Mouse (Mus musculus): Measurements from ENCODE around the gene Hnf4a. TPM values are rescaled to one million over a fixed set of nuclear protein-coding genes. Genes with fewer than 3 reads are reported as not detected.
A peak's percentile ranks its signal among the peaks of the same experiment; 100 is the strongest.

Hnf4a gene
- polyA plus RNA-seq, 1 experiment from 2014 or later: 27.5 TPM

- peaks cover 6% of the 10 kb centered on the region; the same call in 1 of the 2 replicates for H3K27me3 ChIP-seq (ENCODE audit: insufficient read depth, low read length)
- TF ChIP-seq CTCF (IDR thresholded peaks at IDR 0.05; ENCODE audit: low read depth): no peak
- TF ChIP-seq EP300 (IDR thresholded peaks at IDR 0.05; ENCODE audit: low read depth): no peak
- WGBS (ENCODE audit: insufficient replicate concordance): 68% methylated on average over 11 of the region's 11 CpGs
Measured at GRCm38 (mm10) chr2:163462801-163463200, 43.8 kb upstream of the Hnf4a start.

GRCm38 (mm10) chr2:163463251-163463769 lies 43.3 kb upstream of the Hnf4a start:
- H3K4me2 ChIP-seq (ENCODE audit: low read depth, low read length): no peak overlapping the region
- TF ChIP-seq EP300 (IDR thresholded peaks at IDR 0.05; ENCODE audit: low read depth) (no peak), CTCF (IDR thresholded peaks at IDR 0.05; ENCODE audit: low read depth) (no peak)
- H3K4me3 ChIP-seq (ENCODE audit: low read depth, low read length): no peak overlapping the region
- WGBS (ENCODE audit: insufficient replicate concordance): 54% methylated on average over 10 of the region's 10 CpGs
- no peaks in the 10 kb centered on the region for H3K9me3 ChIP-seq (ENCODE audit: low read length)
- no peaks in the 10 kb centered on the region for H3K4me1 ChIP-seq (ENCODE audit: insufficient read depth)
- no peak overlapping the region for H3K27ac ChIP-seq (ENCODE audit: low read depth)
- peaks cover 4% of the 10 kb centered on the region; the same call in 1 of the 2 replicates for H3K27me3 ChIP-seq (ENCODE audit: insufficient read depth, low read length)
- ATAC-seq (0 out of 2 replicates have a peak, but pooled peaks have one; percentile 26), DNase-seq (no peak)
- H3K36me3 ChIP-seq (replicated peaks; ENCODE audit: insufficient read depth, low read length): peaks cover 5% of the 10 kb centered on the region; the same call in 1 of the 2 replicates
- no peak overlapping the region for H3K9ac ChIP-seq (replicated peaks)

More at GRCm38 (mm10) chr2:163462801-163463200, 43.8 kb upstream of the Hnf4a start:
- Histone ChIP-seq H3K4me2 (ENCODE audit: low read depth, low read length) (no peak overlapping the region), H3K9me3 (ENCODE audit: low read length) (no peaks in the 10 kb centered on the region), H3K36me3 (replicated peaks; ENCODE audit: insufficient read depth, low read length) (peaks cover 1% of the 10 kb centered on the region; the same call in 1 of the 2 replicates), H3K27ac (ENCODE audit: low read depth) (no peak overlapping the region), H3K9ac (replicated peaks) (no peak overlapping the region), H3K4me3 (ENCODE audit: low read depth, low read length) (no peak overlapping the region), H3K4me1 (ENCODE audit: insufficient read depth) (no peaks in the 10 kb centered on the region)
- no peak for DNase-seq
- ATAC-seq: no peak

DNA sequence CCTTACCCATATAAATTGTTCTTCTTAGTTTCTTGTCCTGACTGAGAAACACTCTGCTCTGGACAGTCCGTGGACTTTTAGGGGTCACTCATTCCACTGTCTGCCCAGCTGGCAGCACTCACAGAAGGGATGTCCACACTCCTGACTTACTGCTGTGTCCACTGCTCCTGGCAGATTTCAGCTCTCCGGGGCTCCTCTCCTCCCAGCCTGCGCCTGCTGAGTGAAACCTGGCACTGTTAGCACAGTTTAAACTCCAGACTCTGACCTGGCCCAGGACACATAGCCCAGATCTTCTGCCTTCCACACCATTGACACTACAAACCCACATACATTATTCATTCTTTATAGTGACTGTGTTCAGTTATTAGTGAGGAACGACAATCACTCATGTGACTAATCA lies 42.6 kb upstream of the Hnf4a start:
- no peak overlapping the region for H3K9ac ChIP-seq (replicated peaks)
- TF ChIP-seq EP300 (IDR thresholded peaks at IDR 0.05; ENCODE audit: low read depth) (no peak), CTCF (IDR thresholded peaks at IDR 0.05; ENCODE audit: low read depth) (no peak)
- no peaks in the 10 kb centered on the region for H3K27me3 ChIP-seq (ENCODE audit: insufficient read depth, low read length)
- ATAC-seq: 0 out of 2 replicates have a peak, but pooled peaks have one; percentile 21
- 67% methylated on average over 4 of the region's 4 CpGs for WGBS (ENCODE audit: insufficient replicate concordance)
- no peaks in the 10 kb centered on the region for H3K9me3 ChIP-seq (ENCODE audit: low read length)
- DNase-seq: no peak
- no peak overlapping the region for H3K4me2 ChIP-seq (ENCODE audit: low read depth, low read length)
- H3K27ac ChIP-seq (ENCODE audit: low read depth): no peak overlapping the region
- no peak overlapping the region for H3K4me3 ChIP-seq (ENCODE audit: low read depth, low read length)
- H3K4me1 ChIP-seq (ENCODE audit: insufficient read depth): no peaks in the 10 kb centered on the region
- peaks cover 6% of the 10 kb centered on the region; the same call in 1 of the 2 replicates for H3K36me3 ChIP-seq (replicated peaks; ENCODE audit: insufficient read depth, low read length)

- TF ChIP-seq CTCF (IDR thresholded peaks at IDR 0.05; ENCODE audit: low read depth) (no peak), EP300 (IDR thresholded peaks at IDR 0.05; ENCODE audit: low read depth) (no peak)
- no peaks in the 10 kb centered on the region for H3K4me1 ChIP-seq (ENCODE audit: insufficient read depth)
- DNase-seq (no peak), ATAC-seq (no peak)
- no peak overlapping the region for H3K4me3 ChIP-seq (ENCODE audit: low read depth, low read length)
- H3K9ac ChIP-seq (replicated peaks): no peak overlapping the region
- H3K27ac ChIP-seq (ENCODE audit: low read depth): no peak overlapping the region
- H3K9me3 ChIP-seq (ENCODE audit: low read length): no peaks in the 10 kb centered on the region
- no peak overlapping the region for H3K4me2 ChIP-seq (ENCODE audit: low read depth, low read length)
- H3K27me3 ChIP-seq (ENCODE audit: insufficient read depth, low read length): no peaks in the 10 kb centered on the region
- WGBS (ENCODE audit: insufficient replicate concordance): 69% methylated on average over 6 of the region's 6 CpGs
- peaks cover 8% of the 10 kb centered on the region for H3K36me3 ChIP-seq (replicated peaks; ENCODE audit: insufficient read depth, low read length)
Measured at GRCm38 (mm10) chr2:163464562-163464961, 42.0 kb upstream of the Hnf4a start.

DNA sequence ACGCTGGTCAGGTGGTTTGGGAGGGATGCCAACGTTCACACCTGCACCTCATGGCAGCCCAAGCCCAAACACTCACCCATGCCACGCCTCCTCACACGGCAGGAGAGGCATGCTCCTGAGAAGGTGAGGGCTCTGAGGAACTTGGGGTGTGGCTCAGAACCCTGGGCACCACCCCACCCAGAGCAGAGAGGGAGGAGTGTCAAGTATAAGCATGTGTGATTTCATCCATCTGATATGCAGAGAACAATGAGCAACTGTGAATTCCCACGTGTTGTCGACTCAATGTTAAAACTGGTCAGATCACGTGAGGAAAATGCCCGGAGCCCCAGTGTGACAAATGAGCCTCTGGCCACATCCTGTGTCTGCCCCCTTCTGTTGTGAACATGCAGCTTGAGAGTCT lies 39.8 kb upstream of the Hnf4a start:
- Histone ChIP-seq H3K4me3 (ENCODE audit: low read depth, low read length) (no peak overlapping the region), H3K4me2 (ENCODE audit: low read depth, low read length) (no peak overlapping the region), H3K27me3 (ENCODE audit: insufficient read depth, low read length) (no peaks in the 10 kb centered on the region), H3K4me1 (ENCODE audit: insufficient read depth) (peaks cover 7% of the 10 kb centered on the region; the same call in 1 of the 2 replicates), H3K27ac (ENCODE audit: low read depth) (no peak overlapping the region), H3K36me3 (replicated peaks; ENCODE audit: insufficient read depth, low read length) (peaks cover 11% of the 10 kb centered on the region), H3K9ac (replicated peaks) (no peak overlapping the region), H3K9me3 (ENCODE audit: low read length) (no peaks in the 10 kb centered on the region)
- ATAC-seq: no peak
- no peak for TF ChIP-seq CTCF (IDR thresholded peaks at IDR 0.05; ENCODE audit: low read depth)
- no peak for TF ChIP-seq EP300 (IDR thresholded peaks at IDR 0.05; ENCODE audit: low read depth)
- DNase-seq: no peak
- WGBS (ENCODE audit: insufficient replicate concordance): 63% methylated on average over 8 of the region's 8 CpGs

GRCm38 (mm10) chr2:163467585-163467984 lies 39.0 kb upstream of the Hnf4a start:
- no peak overlapping the region for H3K4me2 ChIP-seq (ENCODE audit: low read depth, low read length)
- H3K27me3 ChIP-seq (ENCODE audit: insufficient read depth, low read length): no peaks in the 10 kb centered on the region
- H3K36me3 ChIP-seq (replicated peaks; ENCODE audit: insufficient read depth, low read length): peaks cover 11% of the 10 kb centered on the region
- WGBS (ENCODE audit: insufficient replicate concordance): 81% methylated on average over 6 of the region's 6 CpGs
- no peak overlapping the region for H3K4me3 ChIP-seq (ENCODE audit: low read depth, low read length)
- ATAC-seq: no peak
- H3K4me1 ChIP-seq (ENCODE audit: insufficient read depth): peaks cover 7% of the 10 kb centered on the region; the same call in 1 of the 2 replicates
- H3K9ac ChIP-seq (replicated peaks): no peak overlapping the region
- H3K9me3 ChIP-seq (ENCODE audit: low read length): no peaks in the 10 kb centered on the region
- no peak for DNase-seq
- H3K27ac ChIP-seq (ENCODE audit: low read depth): no peak overlapping the region
- TF ChIP-seq EP300 (IDR thresholded peaks at IDR 0.05; ENCODE audit: low read depth) (no peak), CTCF (IDR thresholded peaks at IDR 0.05; ENCODE audit: low read depth) (no peak)

All from liver, postnatal 0 days (tissue).